Mouse (Mus musculus) heart, adult 2 months (tissue): ENCODE results near the gene Plac1.

Experiments
- CTCF ChIP-seq: fragments of 200-600 bp; IDR thresholded peaks from 2 replicates; pipeline ENCODE4 v1.8.1; 2022; ENCODE audit warnings: antibody characterized with exemption, mild to moderate bottlenecking, moderate library complexity
- EP300 ChIP-seq: fragments of 200-500 bp; IDR thresholded peaks from 2 replicates; pipeline ENCODE4 v1.6.1; 2011; ENCODE audit warnings: low read depth, low read length, control low read depth; ENCODE audit not compliant: insufficient read depth
- POLR2A ChIP-seq: fragments of 200-500 bp; IDR thresholded peaks from 2 replicates; pipeline ENCODE4 v1.6.1; 2011; ENCODE audit warnings: mild to moderate bottlenecking, low read depth, low read length, control low read depth; ENCODE audit not compliant: insufficient read depth

- TF ChIP-seq EP300 (no peak), CTCF (no peak), POLR2A (no peak)
Observed at GRCm38 (mm10) chrX:53038194-53038593, 201.7 kb downstream of the Plac1 start.
